Mouse (Mus musculus): ENCODE data around the gene Serpinb11. TPM values are rescaled to one million over a fixed set of nuclear protein-coding genes. Genes with fewer than 3 reads are reported as not detected.

Serpinb11 gene
- not detected for total RNA-seq (2021)
- long read RNA-seq, experiment 1: 0 reads
- long read RNA-seq, experiment 2: 0 reads

GRCm38 (mm10) chr1:107360898-107361297 lies at the start of gene Serpinb11:
Gene Serpinb11 (plus strand): TSS chr1:107361198.
- TF ChIP-seq CTCF (IDR thresholded peaks at IDR 0.05): no peak
- H3K27ac ChIP-seq: no peak within 1 kb of the TSS
- intact Hi-C loops (cut with DNase I): no loop called here
- no peak for DNase-seq (ENCODE audit: extremely low spot score in 1 of 2, low spot score in 2 of 2)
- H3K4me3 ChIP-seq: no peak within 1 kb of the TSS

GRCm38 (mm10) chr1:107345979-107346378 lies 15.0 kb upstream of the Serpinb11 start:
- intact Hi-C loops (cut with DNase I): no loop called here

GRCm38 (mm10) chr1:107346788-107347187 lies 14.2 kb upstream of the Serpinb11 start:
- Histone ChIP-seq H3K27ac (no peak overlapping the region), H3K4me3 (no peak overlapping the region)
- DNase-seq (ENCODE audit: extremely low spot score in 1 of 2, low spot score in 2 of 2): no peak
- no peak for TF ChIP-seq CTCF (IDR thresholded peaks at IDR 0.05)
- intact Hi-C loops (cut with DNase I): no loop called here

More at GRCm38 (mm10) chr1:107345979-107346378, 15.0 kb upstream of the Serpinb11 start:
- no peak for DNase-seq (ENCODE audit: extremely low spot score in 1 of 2, low spot score in 2 of 2)
- no peak for TF ChIP-seq CTCF (IDR thresholded peaks at IDR 0.05)
- Histone ChIP-seq H3K27ac (no peak overlapping the region), H3K4me3 (no peak overlapping the region)

- no peak for DNase-seq (ENCODE audit: extremely low spot score in 1 of 2, low spot score in 2 of 2)
- H3K27ac ChIP-seq: no peak overlapping the region
Observed at GRCm38 (mm10) chr1:107350392-107350791, 10.6 kb upstream of the Serpinb11 start.

GRCm38 (mm10) chr1:107351115-107351514 lies 9.9 kb upstream of the Serpinb11 start:
- intact Hi-C loops (cut with DNase I): no loop called here
- no peak for TF ChIP-seq CTCF (IDR thresholded peaks at IDR 0.05)
- no peak overlapping the region for H3K4me3 ChIP-seq
- H3K27ac ChIP-seq: no peak overlapping the region
- DNase-seq (ENCODE audit: extremely low spot score in 1 of 2, low spot score in 2 of 2): no peak

More at GRCm38 (mm10) chr1:107350392-107350791, 10.6 kb upstream of the Serpinb11 start:
- intact Hi-C loops (cut with DNase I): no loop called here
- H3K4me3 ChIP-seq: no peak overlapping the region
- no peak for TF ChIP-seq CTCF (IDR thresholded peaks at IDR 0.05)

- no peak overlapping the region for H3K4me3 ChIP-seq
- intact Hi-C loops (cut with DNase I): no loop called here
- TF ChIP-seq CTCF (IDR thresholded peaks at IDR 0.05): peak; percentile 44
Observed at GRCm38 (mm10) chr1:107353046-107353445, 8.0 kb upstream of the Serpinb11 start.

GRCm38 (mm10) chr1:107365973-107366372 lies 5.0 kb downstream of the Serpinb11 start:
- no peak for TF ChIP-seq CTCF (IDR thresholded peaks at IDR 0.05)
- no peak for DNase-seq (ENCODE audit: extremely low spot score in 1 of 2, low spot score in 2 of 2)

More at GRCm38 (mm10) chr1:107353046-107353445, 8.0 kb upstream of the Serpinb11 start:
- no peak overlapping the region for H3K27ac ChIP-seq
- DNase-seq (ENCODE audit: extremely low spot score in 1 of 2, low spot score in 2 of 2): no peak

GRCm38 (mm10) chr1:107368944-107369343 lies 7.9 kb downstream of the Serpinb11 start:
- no peak for TF ChIP-seq CTCF (IDR thresholded peaks at IDR 0.05)
- H3K27ac ChIP-seq: no peak overlapping the region
- DNase-seq (ENCODE audit: extremely low spot score in 1 of 2, low spot score in 2 of 2): no peak
- intact Hi-C loops (cut with DNase I): no loop called here
- no peak overlapping the region for H3K4me3 ChIP-seq

More at GRCm38 (mm10) chr1:107365973-107366372, 5.0 kb downstream of the Serpinb11 start:
- H3K27ac ChIP-seq: no peak overlapping the region
- intact Hi-C loops (cut with DNase I): no loop called here
- no peak overlapping the region for H3K4me3 ChIP-seq

- H3K4me3 ChIP-seq: no peak overlapping the region
- TF ChIP-seq CTCF (IDR thresholded peaks at IDR 0.05): no peak
- DNase-seq (ENCODE audit: extremely low spot score in 1 of 2, low spot score in 2 of 2): no peak
- H3K27ac ChIP-seq: no peak overlapping the region
- intact Hi-C loops (cut with DNase I): no loop called here
Observed at GRCm38 (mm10) chr1:107376952-107377351, 16.0 kb downstream of the Serpinb11 start.

GRCm38 (mm10) chr1:107378368-107378767 lies 17.4 kb downstream of the Serpinb11 start:
- no peak for DNase-seq (ENCODE audit: extremely low spot score in 1 of 2, low spot score in 2 of 2)
- intact Hi-C loops (cut with DNase I): no loop called here
- no peak overlapping the region for H3K4me3 ChIP-seq

GRCm38 (mm10) chr1:107381491-107381890 lies 20.5 kb downstream of the Serpinb11 start:
- TF ChIP-seq CTCF (IDR thresholded peaks at IDR 0.05): no peak
- Histone ChIP-seq H3K4me3 (no peak overlapping the region), H3K27ac (no peak overlapping the region)
- DNase-seq (ENCODE audit: extremely low spot score in 1 of 2, low spot score in 2 of 2): no peak
- intact Hi-C loops (cut with DNase I): no loop called here

More at GRCm38 (mm10) chr1:107378368-107378767, 17.4 kb downstream of the Serpinb11 start:
- TF ChIP-seq CTCF (IDR thresholded peaks at IDR 0.05): no peak
- no peak overlapping the region for H3K27ac ChIP-seq

- intact Hi-C loops (cut with DNase I): no loop called here
- no peak for DNase-seq (ENCODE audit: extremely low spot score in 1 of 2, low spot score in 2 of 2)
- TF ChIP-seq CTCF (IDR thresholded peaks at IDR 0.05): no peak
- Histone ChIP-seq H3K27ac (no peak overlapping the region), H3K4me3 (no peak overlapping the region)
Observed at GRCm38 (mm10) chr1:107382404-107382803, 21.4 kb downstream of the Serpinb11 start.

GRCm38 (mm10) chr1:107384532-107384931 lies 23.5 kb downstream of the Serpinb11 start:
- DNase-seq (ENCODE audit: extremely low spot score in 1 of 2, low spot score in 2 of 2): no peak

More at GRCm38 (mm10) chr1:107384532-107384931, 23.5 kb downstream of the Serpinb11 start:
- intact Hi-C loops (cut with DNase I): no loop called here
- Histone ChIP-seq H3K4me3 (no peak overlapping the region), H3K27ac (no peak overlapping the region)
- TF ChIP-seq CTCF (IDR thresholded peaks at IDR 0.05): no peak

All from left cerebral cortex, adult 2 months (tissue).